Mouse (Mus musculus) lung, embryonic 14.5 days (tissue): ENCODE data around the gene Neil1. TPM values are rescaled to one million over a fixed set of nuclear protein-coding genes. Genes with fewer than 3 reads are reported as not detected.

Experiments used
- ATAC-seq: fragments of 200-750 bp; cut with Nextera tagmentation; 2 replicates; pipeline ENCODE4 v1.8.0; 2017; ENCODE audit warnings: mild to moderate bottlenecking, moderate TSS enrichment, moderate library complexity; ENCODE audit not compliant: insufficient read depth
- DNase-seq: peaks from one replicate; pipeline ENCODE4 v3.0.0-alpha.2; 2015
- H3K27ac ChIP-seq: fragments of 300-500 bp; sonication (generic); 2 replicates; pipeline ENCODE4 v1.5.1; 2014; ENCODE audit warnings: low read depth, mild to moderate bottlenecking, moderate library complexity
- H3K27me3 ChIP-seq: fragments of 300-500 bp; sonication (generic); 2 replicates; pipeline ENCODE4 v1.6.1; 2014; ENCODE audit warnings: low read length, control low read depth; ENCODE audit not compliant: insufficient read depth
- H3K36me3 ChIP-seq: fragments of 300-500 bp; sonication (generic); 2 replicates; pipeline ENCODE4 v1.6.1; 2014; ENCODE audit warnings: control low read depth; ENCODE audit not compliant: insufficient read depth
- H3K4me1 ChIP-seq: fragments of 300-500 bp; sonication (generic); 2 replicates; pipeline ENCODE4 v1.6.1; 2014; ENCODE audit warnings: antibody characterized with exemption, control low read depth; ENCODE audit not compliant: insufficient read depth
- H3K4me2 ChIP-seq: fragments of 300-500 bp; sonication (generic); 2 replicates; pipeline ENCODE4 v1.6.1; 2014; ENCODE audit warnings: mild to moderate bottlenecking
- H3K4me3 ChIP-seq: fragments of 300-500 bp; sonication (generic); 2 replicates; pipeline ENCODE4 v1.5.1; 2014; ENCODE audit warnings: low read depth, low read length
- H3K9ac ChIP-seq: fragments of 300-500 bp; sonication (generic); 2 replicates; pipeline ENCODE4 v1.6.1; 2014
- H3K9me3 ChIP-seq: fragments of 300-500 bp; sonication (generic); 2 replicates; pipeline ENCODE4 v1.6.1; 2016; ENCODE audit warnings: low read depth, low read length, control low read depth
- CTCF ChIP-seq: IDR thresholded peaks from 2 replicates; pipeline ENCODE4 v1.5.1; 2016; ENCODE audit warnings: antibody characterized with exemption, low read depth
- WGBS: fragments of 180-500 bp; shearing (Covaris S2); extraction: QIAGEN DNeasy Blood & Tissue Kit; methylation state at CpG from one replicate; pipeline ENCODE4 v1.1.7; 2014; 5-methylcytosine and 5-hydroxymethylcytosine counted together
- polyA plus RNA-seq: library from polyadenylated mRNA; unstranded; fragments of >200 nt; fragmentation: Nextera tagmentation; extraction: Ambion mirVana; gene quantifications from 2 replicates; pipeline ENCODE4 v1.2.1, GENCODE M21; 2014

Gene Neil1
- polyA plus RNA-seq, 1 experiment from 2014 or later, result 5.9 TPM

DNA sequence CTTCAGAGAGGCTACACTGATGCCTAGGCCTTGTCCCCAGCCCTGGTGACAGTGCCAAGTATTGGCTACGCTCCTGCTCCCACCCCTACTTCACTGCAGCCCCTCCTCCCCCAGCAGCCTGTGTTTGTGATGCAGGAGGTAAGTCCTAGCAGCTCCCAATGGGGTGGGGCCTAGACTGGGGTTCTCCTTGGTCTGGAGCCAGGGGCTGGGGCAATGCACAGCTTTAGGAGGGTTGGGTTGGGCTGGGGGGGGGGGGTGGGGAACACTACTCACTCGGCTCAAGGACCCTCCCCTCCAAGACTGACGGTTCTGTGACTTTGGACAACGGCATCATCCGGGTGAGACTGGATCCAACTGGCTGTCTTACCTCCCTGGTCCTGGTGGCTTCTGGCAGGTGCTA is 8.5 kb downstream of the Neil1 start:
- peaks cover 78% of the 10 kb centered on the region for H3K36me3 ChIP-seq
- H3K9ac ChIP-seq, result no peak overlapping the region
- no peaks in the 10 kb centered on the region for H3K4me1 ChIP-seq
- H3K4me2 ChIP-seq, result no peak overlapping the region
- WGBS, result 84% methylated on average over 5 of the region's 5 CpGs
- H3K9me3 ChIP-seq, result no peaks in the 10 kb centered on the region
- DNase-seq (no peak), ATAC-seq (no peak)
- no peak overlapping the region for H3K27ac ChIP-seq
- H3K27me3 ChIP-seq, result no peaks in the 10 kb centered on the region
- H3K4me3 ChIP-seq, result no peak overlapping the region
- TF ChIP-seq CTCF, result no peak

DNA sequence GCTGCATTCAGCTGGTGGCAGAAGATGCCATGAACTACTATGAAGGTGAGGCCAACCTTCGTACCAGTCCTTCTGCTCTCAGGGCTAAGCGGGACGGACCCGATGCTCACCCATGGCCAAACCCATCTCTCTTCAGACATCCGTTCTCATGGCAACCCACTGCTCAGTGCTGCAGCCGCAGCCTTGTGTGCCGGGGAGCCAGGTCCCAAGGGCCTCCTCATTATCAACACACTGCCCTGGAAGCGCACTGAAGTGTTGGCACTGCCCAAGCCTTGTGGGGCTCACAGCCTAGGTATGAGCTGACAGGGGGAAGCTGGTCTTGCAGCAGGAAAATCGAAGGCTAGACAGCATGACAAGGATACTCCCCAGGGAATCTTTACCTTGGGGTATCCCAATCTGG is 9.0 kb downstream of the Neil1 start:
- TF ChIP-seq CTCF, result no peak
- Histone ChIP-seq H3K27ac (no peak overlapping the region), H3K9me3 (no peaks in the 10 kb centered on the region), H3K4me3 (no peak overlapping the region), H3K36me3 (peaks cover 79% of the 10 kb centered on the region), H3K27me3 (no peaks in the 10 kb centered on the region), H3K9ac (no peak overlapping the region), H3K4me1 (no peaks in the 10 kb centered on the region), H3K4me2 (no peak overlapping the region)
- DNase-seq (no peak), ATAC-seq (no peak)
- 92% methylated on average over 9 of the region's 9 CpGs for WGBS

GRCm38 (mm10) chr9:57138507-57138906 is 9.6 kb downstream of the Neil1 start:
- H3K27me3 ChIP-seq, result no peaks in the 10 kb centered on the region
- no peak for ATAC-seq
- WGBS, result 82% methylated on average over 6 of the region's 6 CpGs
- H3K36me3 ChIP-seq, result peaks cover 79% of the 10 kb centered on the region
- no peaks in the 10 kb centered on the region for H3K9me3 ChIP-seq
- no peak overlapping the region for H3K9ac ChIP-seq
- H3K4me2 ChIP-seq, result no peak overlapping the region
- H3K27ac ChIP-seq, result no peak overlapping the region
- no peak for DNase-seq
- H3K4me1 ChIP-seq, result no peaks in the 10 kb centered on the region
- no peak for TF ChIP-seq CTCF
- H3K4me3 ChIP-seq, result no peak overlapping the region

DNA sequence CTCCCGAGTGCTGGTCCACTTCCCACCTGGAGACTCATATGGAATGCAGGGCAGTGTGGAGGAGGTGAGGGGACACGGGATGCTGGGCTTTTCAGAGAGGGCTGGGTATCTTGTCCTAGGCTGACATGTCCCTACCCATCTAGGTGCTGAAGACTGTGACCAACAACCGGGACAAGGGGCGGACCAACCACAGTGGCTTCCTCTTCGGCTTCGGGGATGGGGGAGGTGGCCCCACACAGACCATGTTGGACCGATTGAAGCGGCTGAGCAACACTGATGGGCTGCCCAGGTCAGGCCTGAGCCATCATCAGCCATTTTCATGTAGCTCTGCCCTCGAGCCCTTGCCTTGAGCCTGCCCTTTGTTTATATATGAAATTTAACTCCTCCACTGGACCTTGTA is 10.3 kb downstream of the Neil1 start:
- H3K36me3 ChIP-seq, result peaks cover 82% of the 10 kb centered on the region
- no peak overlapping the region for H3K4me3 ChIP-seq
- no peaks in the 10 kb centered on the region for H3K9me3 ChIP-seq
- H3K4me1 ChIP-seq, result no peaks in the 10 kb centered on the region
- no peak overlapping the region for H3K4me2 ChIP-seq
- ATAC-seq, result no peak
- TF ChIP-seq CTCF, result no peak
- no peaks in the 10 kb centered on the region for H3K27me3 ChIP-seq
- H3K9ac ChIP-seq, result no peak overlapping the region
- no peak overlapping the region for H3K27ac ChIP-seq
- DNase-seq, result no peak
- WGBS, result 81% methylated on average over 9 of the region's 9 CpGs

- no peak for TF ChIP-seq CTCF
- H3K36me3 ChIP-seq, result peaks cover 82% of the 10 kb centered on the region
- WGBS, result 89% methylated on average over 6 of the region's 6 CpGs
Observed at GRCm38 (mm10) chr9:57137246-57137645, 10.9 kb downstream of the Neil1 start.

DNA sequence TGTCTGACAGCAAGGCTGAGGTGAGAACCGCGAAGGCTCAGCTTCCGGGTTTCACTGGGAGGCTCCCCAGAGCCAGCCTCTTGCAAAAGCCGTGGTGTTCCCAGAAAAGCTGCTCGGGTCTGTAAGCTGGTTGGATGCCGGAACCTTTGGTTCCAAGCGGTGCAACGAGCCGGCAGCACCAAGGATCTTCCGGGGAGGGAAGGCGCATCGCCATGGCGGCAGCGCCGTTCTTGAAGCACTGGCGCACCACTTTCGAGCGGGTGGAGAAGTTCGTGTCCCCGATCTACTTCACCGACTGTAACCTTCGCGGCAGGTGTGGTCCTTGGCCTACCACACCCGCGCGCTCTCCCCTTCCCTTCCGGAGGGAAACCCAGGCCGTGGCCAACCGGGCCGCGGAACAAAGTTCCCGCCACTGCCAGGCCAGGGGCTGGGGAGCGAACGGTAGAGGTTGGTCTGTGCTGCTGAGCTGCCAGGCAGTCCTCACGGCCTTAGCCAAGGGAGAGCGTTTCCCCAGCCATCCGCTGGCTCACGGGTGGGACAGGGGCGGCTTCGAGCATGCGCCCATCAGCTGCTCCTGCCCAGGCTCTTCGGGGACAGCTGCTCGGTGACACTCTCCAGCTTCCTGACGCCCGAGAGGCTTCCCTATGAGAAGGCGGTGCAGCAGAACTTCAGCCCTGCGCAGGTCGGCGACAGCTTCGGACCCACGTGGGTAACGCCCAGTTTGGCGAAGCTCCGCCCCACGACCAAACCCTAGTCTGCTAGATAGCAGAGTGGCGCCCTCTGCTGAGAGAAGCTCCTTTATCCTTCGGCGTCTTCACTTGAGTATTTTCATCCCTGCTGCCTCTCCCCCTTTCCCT is 17.3 kb downstream of the Neil1 start, which contains the start of gene Man2c1:
Gene Man2c1 (plus strand): TSS at position 114 of the 857 bp plus-strand sequence.
- TF ChIP-seq CTCF, result peak; percentile 81
- Histone ChIP-seq H3K4me3 (peak within 1 kb of the TSS; percentile 78), H3K4me1 (no peaks in the 10 kb centered on the region), H3K9ac (peak within 1 kb of the TSS; percentile 77), H3K27me3 (no peaks in the 10 kb centered on the region), H3K4me2 (peak within 1 kb of the TSS; percentile 91), H3K27ac (peak within 1 kb of the TSS; percentile 97), H3K9me3 (no peaks in the 10 kb centered on the region), H3K36me3 (peaks cover 53% of the 10 kb centered on the region)
- ATAC-seq (peak; percentile 93), DNase-seq (peak; percentile 99)
- WGBS, result under 1% methylated on average over 58 of the region's 58 CpGs

More at GRCm38 (mm10) chr9:57137246-57137645, 10.9 kb downstream of the Neil1 start:
- H3K9ac ChIP-seq, result no peak overlapping the region
- H3K9me3 ChIP-seq, result no peaks in the 10 kb centered on the region
- no peaks in the 10 kb centered on the region for H3K27me3 ChIP-seq
- DNase-seq, result no peak
- H3K4me3 ChIP-seq, result no peak overlapping the region
- ATAC-seq, result no peak
- H3K4me2 ChIP-seq, result no peak overlapping the region
- no peak overlapping the region for H3K27ac ChIP-seq
- H3K4me1 ChIP-seq, result no peaks in the 10 kb centered on the region

DNA sequence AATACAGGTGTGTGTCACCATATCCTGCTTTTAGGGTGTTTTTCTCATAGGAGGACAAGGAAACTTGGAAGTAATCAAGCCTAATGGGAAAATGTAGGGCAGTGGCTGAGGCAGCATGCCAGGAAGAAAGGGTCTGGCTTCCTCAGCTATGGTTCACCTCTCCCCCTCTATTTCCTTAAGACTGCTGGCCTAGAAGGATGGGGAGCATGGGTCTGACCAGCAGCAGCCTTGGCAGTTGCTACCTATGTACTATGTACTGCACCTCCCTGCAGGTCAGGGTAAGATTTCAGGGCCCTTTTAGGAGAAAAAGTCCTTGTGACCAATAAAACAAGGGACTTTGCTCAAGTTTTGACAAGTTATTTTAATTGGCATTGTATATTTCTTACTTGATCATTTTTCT is 18.5 kb downstream of the Neil1 start:
- H3K4me3 ChIP-seq, result peak overlapping the region; percentile 78; the same call in 1 of the 2 replicates

More for the DNA sequence above, 18.5 kb downstream of the Neil1 start:
- H3K9ac ChIP-seq, result no peak overlapping the region; the same call in 1 of the 2 replicates
- peak overlapping the region; percentile 91 for H3K4me2 ChIP-seq
- peaks cover 54% of the 10 kb centered on the region for H3K36me3 ChIP-seq
- no peaks in the 10 kb centered on the region for H3K9me3 ChIP-seq
- DNase-seq (no peak), ATAC-seq (no peak)
- H3K27me3 ChIP-seq, result no peaks in the 10 kb centered on the region
- no peak for TF ChIP-seq CTCF
- no peak overlapping the region for H3K27ac ChIP-seq
- no peaks in the 10 kb centered on the region for H3K4me1 ChIP-seq
